Mouse (Mus musculus) forebrain, embryonic 11.5 days (tissue): ENCODE data around the gene Zcchc14. TPM values are rescaled to one million over a fixed set of nuclear protein-coding genes. Genes with fewer than 3 reads are reported as not detected.

ENCODE experiments used
- ATAC-seq: fragments of 200-750 bp; cut with Nextera tagmentation; replicated peaks from 2 replicates; pipeline ENCODE4 v1.8.0; 2017; ENCODE audit warnings: moderate TSS enrichment; ENCODE audit not compliant: low FRiP score
- DNase-seq: peaks from one replicate; pipeline ENCODE4 v3.0.0-alpha.2; 2017; ENCODE audit warnings: low spot score
- H3K27ac ChIP-seq: fragments of 300-500 bp; sonication (generic); 2 replicates; pipeline ENCODE4 v1.5.1; 2014; ENCODE audit warnings: low read depth, low read length
- H3K27me3 ChIP-seq: fragments of 300-500 bp; sonication (generic); 2 replicates; pipeline ENCODE4 v1.6.1; 2014; ENCODE audit warnings: mild to moderate bottlenecking, low read length, mixed read lengths; ENCODE audit not compliant: control insufficient read depth, insufficient read depth
- H3K36me3 ChIP-seq: fragments of 300-500 bp; sonication (generic); 2 replicates; pipeline ENCODE4 v1.6.1; 2014; ENCODE audit warnings: mild to moderate bottlenecking, low read length, moderate library complexity, mixed read lengths; ENCODE audit not compliant: control insufficient read depth, insufficient read depth
- H3K4me1 ChIP-seq: fragments of 300-500 bp; sonication (generic); replicated peaks from 2 replicates; pipeline ENCODE4 v1.6.1; 2014; ENCODE audit warnings: low read length, mixed read lengths; ENCODE audit not compliant: control insufficient read depth, insufficient read depth
- H3K4me2 ChIP-seq: fragments of 300-500 bp; sonication (generic); 2 replicates; pipeline ENCODE4 v1.6.1; 2014; ENCODE audit warnings: low read depth, mild to moderate bottlenecking, low read length, moderate library complexity, mixed read lengths; ENCODE audit not compliant: severe bottlenecking
- H3K4me3 ChIP-seq: fragments of 300-500 bp; sonication (generic); 2 replicates; pipeline ENCODE4 v1.5.1; 2014; ENCODE audit warnings: low read depth, low read length
- H3K9ac ChIP-seq: fragments of 300-500 bp; sonication (generic); 2 replicates; pipeline ENCODE4 v1.6.1; 2014; ENCODE audit warnings: low read length
- H3K9me3 ChIP-seq: fragments of 300-500 bp; sonication (generic); 2 replicates; pipeline ENCODE4 v1.6.1; 2016; ENCODE audit warnings: low read length, mixed read lengths; ENCODE audit not compliant: control insufficient read depth
- WGBS: fragments of 180-500 bp; shearing (Covaris S2); extraction: QIAGEN DNeasy Blood & Tissue Kit; methylation state at CpG from one replicate; pipeline ENCODE4 v1.1.7; 2014; 5-methylcytosine and 5-hydroxymethylcytosine counted together
- polyA plus RNA-seq: library from polyadenylated mRNA; unstranded; fragments of >200 nt; fragmentation: Nextera tagmentation; extraction: Ambion mirVana; gene quantifications from 2 replicates; pipeline ENCODE4 v1.2.1, GENCODE M21; 2014

Gene Zcchc14
- 27.1 and 27.4 TPM in 2 replicates for polyA plus RNA-seq

GRCm38 (mm10) chr8:121652774-121653323, at the start of gene Zcchc14:
TSS of gene Zcchc14 (minus strand) at chr8:121652901.
- ATAC-seq = peak; percentile 98
- Histone ChIP-seq H3K4me1 (peaks cover 33% of the 10 kb centered on the region), H3K4me3 (peak within 1 kb of the TSS; percentile 82), H3K9me3 (no peaks in the 10 kb centered on the region), H3K27me3 (no peaks in the 10 kb centered on the region), H3K27ac (peak within 1 kb of the TSS; percentile 96), H3K4me2 (peak within 1 kb of the TSS; percentile 97), H3K36me3 (no peaks in the 10 kb centered on the region), H3K9ac (peak within 1 kb of the TSS; percentile 96)
- WGBS = under 1% methylated on average over 67 of the region's 67 CpGs
- peak; percentile 99 for DNase-seq

GRCm38 (mm10) chr8:121699936-121700335, 47.2 kb upstream of the Zcchc14 start:
- 91% methylated on average over 2 of the region's 2 CpGs for WGBS
- Histone ChIP-seq H3K27me3 (no peaks in the 10 kb centered on the region), H3K4me1 (peaks cover 11% of the 10 kb centered on the region), H3K27ac (no peak overlapping the region), H3K9me3 (no peaks in the 10 kb centered on the region), H3K9ac (no peak overlapping the region), H3K36me3 (no peaks in the 10 kb centered on the region), H3K4me2 (no peak overlapping the region), H3K4me3 (no peak overlapping the region)
- ATAC-seq = no peak
- no peak for DNase-seq

- H3K27me3 ChIP-seq = no peaks in the 10 kb centered on the region
- H3K4me2 ChIP-seq = peak overlapping the region; percentile 42
- DNase-seq = no peak
- no peaks in the 10 kb centered on the region for H3K9me3 ChIP-seq
- H3K9ac ChIP-seq = peak overlapping the region; percentile 16; the same call in 1 of the 2 replicates
- WGBS = 7% methylated on average over 9 of the region's 9 CpGs
- H3K4me1 ChIP-seq = peaks cover 11% of the 10 kb centered on the region
- no peak overlapping the region for H3K27ac ChIP-seq
- H3K4me3 ChIP-seq = no peak overlapping the region
- no peaks in the 10 kb centered on the region for H3K36me3 ChIP-seq
- peak; percentile 62 for ATAC-seq
Observed at GRCm38 (mm10) chr8:121698615-121699101, 46.0 kb upstream of the Zcchc14 start.

- H3K27me3 ChIP-seq = no peaks in the 10 kb centered on the region
- H3K4me2 ChIP-seq = peak overlapping the region; percentile 42
- ATAC-seq (peak; percentile 55), DNase-seq (peak; percentile 60)
- peaks cover 11% of the 10 kb centered on the region for H3K4me1 ChIP-seq
- under 1% methylated on average over 17 of the region's 17 CpGs for WGBS
- H3K27ac ChIP-seq = peak overlapping the region; percentile 4; the same call in 1 of the 2 replicates
- peak overlapping the region; percentile 16; the same call in 1 of the 2 replicates for H3K9ac ChIP-seq
- no peaks in the 10 kb centered on the region for H3K36me3 ChIP-seq
- no peaks in the 10 kb centered on the region for H3K9me3 ChIP-seq
- no peak overlapping the region for H3K4me3 ChIP-seq
Observed at GRCm38 (mm10) chr8:121697735-121698614, 45.3 kb upstream of the Zcchc14 start.

GRCm38 (mm10) chr8:121695585-121696184, 43.0 kb upstream of the Zcchc14 start:
- Histone ChIP-seq H3K9ac (no peak overlapping the region), H3K27ac (no peak overlapping the region), H3K4me1 (peaks cover 11% of the 10 kb centered on the region), H3K27me3 (no peaks in the 10 kb centered on the region), H3K9me3 (no peaks in the 10 kb centered on the region), H3K4me3 (no peak overlapping the region), H3K4me2 (no peak overlapping the region), H3K36me3 (no peaks in the 10 kb centered on the region)
- DNase-seq (no peak), ATAC-seq (no peak)
- WGBS = 84% methylated on average over 6 of the region's 6 CpGs

GRCm38 (mm10) chr8:121694453-121694852, 41.8 kb upstream of the Zcchc14 start:
- DNase-seq = peak; percentile 75
- Histone ChIP-seq H3K4me1 (peaks cover 11% of the 10 kb centered on the region), H3K4me2 (no peak overlapping the region), H3K9ac (no peak overlapping the region), H3K36me3 (no peaks in the 10 kb centered on the region), H3K4me3 (no peak overlapping the region), H3K27ac (no peak overlapping the region), H3K27me3 (no peaks in the 10 kb centered on the region), H3K9me3 (no peaks in the 10 kb centered on the region)
- ATAC-seq = no peak
- WGBS = 52% methylated on average over 4 of the region's 4 CpGs

- Histone ChIP-seq H3K36me3 (no peaks in the 10 kb centered on the region), H3K4me2 (no peak overlapping the region), H3K9ac (no peak overlapping the region), H3K27ac (no peak overlapping the region), H3K4me3 (no peak overlapping the region), H3K27me3 (no peaks in the 10 kb centered on the region), H3K4me1 (peaks cover 6% of the 10 kb centered on the region; the same call in 1 of the 2 replicates), H3K9me3 (no peaks in the 10 kb centered on the region)
- WGBS = 39% methylated on average over 5 of the region's 5 CpGs
- DNase-seq = no peak
- no peak for ATAC-seq
Observed at GRCm38 (mm10) chr8:121688496-121688895, 35.8 kb upstream of the Zcchc14 start.

- H3K4me2 ChIP-seq = no peak overlapping the region
- no peaks in the 10 kb centered on the region for H3K9me3 ChIP-seq
- 0 out of 2 replicates have a peak overlapping the region, but pooled peaks have one; percentile 10 for H3K27ac ChIP-seq
- 0 out of 2 replicates have a peak, but pooled peaks have one; percentile 33 for ATAC-seq
- no peak overlapping the region for H3K9ac ChIP-seq
- H3K36me3 ChIP-seq = no peaks in the 10 kb centered on the region
- H3K27me3 ChIP-seq = no peaks in the 10 kb centered on the region
- 51% methylated on average over 14 of the region's 14 CpGs for WGBS
- DNase-seq = no peak
- no peak overlapping the region for H3K4me3 ChIP-seq
- H3K4me1 ChIP-seq = peaks cover 6% of the 10 kb centered on the region; the same call in 1 of the 2 replicates
Observed at GRCm38 (mm10) chr8:121687455-121688161, 34.9 kb upstream of the Zcchc14 start.
